Mouse (Mus musculus) liver, postnatal 0 days (tissue): ENCODE data around the gene Mrpl45. TPM values are rescaled to one million over a fixed set of nuclear protein-coding genes. Genes with fewer than 3 reads are reported as not detected.
A peak's percentile ranks its signal among the peaks of the same experiment; 100 is the strongest.
"Not testable (repeated sequence)": the region's sequence is repeated elsewhere in the genome, so short reads cannot be mapped to it uniquely, and the experiment has no call there.

Experiments used
- ATAC-seq: fragments of 200-750 bp; cut with Nextera tagmentation; 2 replicates; pipeline ENCODE4 v1.8.0; 2017; ENCODE audit warnings: mild to moderate bottlenecking, moderate library complexity
- DNase-seq: peaks from one replicate; pipeline ENCODE4 v3.0.0-alpha.2; 2016
- H3K27ac ChIP-seq: fragments of 300-500 bp; sonication (generic); 2 replicates; pipeline ENCODE4 v1.5.1; 2014; ENCODE audit warnings: antibody characterized with exemption, moderate library complexity, mild to moderate bottlenecking, low read depth
- H3K27me3 ChIP-seq: fragments of 300-500 bp; sonication (generic); 2 replicates; pipeline ENCODE4 v1.6.1; 2014; ENCODE audit warnings: low read length, control low read depth, mixed read lengths; ENCODE audit not compliant: insufficient read depth
- H3K36me3 ChIP-seq: fragments of 300-500 bp; sonication (generic); replicated peaks from 2 replicates; pipeline ENCODE4 v1.6.1; 2014; ENCODE audit warnings: mild to moderate bottlenecking, control low read depth, low read length, moderate library complexity, mixed read lengths; ENCODE audit not compliant: insufficient read depth
- H3K4me1 ChIP-seq: fragments of 300-500 bp; sonication (generic); 2 replicates; pipeline ENCODE4 v1.6.1; 2014; ENCODE audit warnings: antibody characterized with exemption, mild to moderate bottlenecking, control low read depth; ENCODE audit not compliant: insufficient read depth
- H3K4me2 ChIP-seq: fragments of 300-500 bp; sonication (generic); 2 replicates; pipeline ENCODE4 v1.6.1; 2014; ENCODE audit warnings: low read depth, mild to moderate bottlenecking, low read length, moderate library complexity, mixed read lengths
- H3K4me3 ChIP-seq: fragments of 300-500 bp; sonication (generic); 2 replicates; pipeline ENCODE4 v1.5.1; 2014; ENCODE audit warnings: low read depth, low read length
- H3K9ac ChIP-seq: fragments of 300-500 bp; sonication (generic); replicated peaks from 2 replicates; pipeline ENCODE4 v1.6.1; 2014; ENCODE audit warnings: mild to moderate bottlenecking, moderate library complexity
- H3K9me3 ChIP-seq: fragments of 300-500 bp; sonication (generic); 2 replicates; pipeline ENCODE4 v1.6.1; 2016; ENCODE audit warnings: mild to moderate bottlenecking, control low read depth, low read length, mixed read lengths
- CTCF ChIP-seq: sonication (generic); IDR thresholded peaks from 2 replicates; pipeline ENCODE4 v1.5.1; 2016; ENCODE audit warnings: antibody characterized with exemption, low read depth
- EP300 ChIP-seq: IDR thresholded peaks from 2 replicates; pipeline ENCODE4 v1.6.1; 2016; ENCODE audit warnings: antibody characterized with exemption, low read depth, mild to moderate bottlenecking
- WGBS: fragments of 180-500 bp; shearing (Covaris S2); extraction: QIAGEN DNeasy Blood & Tissue Kit; methylation state at CpG from one replicate; pipeline ENCODE4 v1.1.7; 2014; ENCODE audit not compliant: insufficient replicate concordance; 5-methylcytosine and 5-hydroxymethylcytosine counted together
- polyA plus RNA-seq: library from polyadenylated mRNA; unstranded; fragments of >200 nt; fragmentation: Nextera tagmentation; extraction: Ambion mirVana; gene quantifications from 2 replicates; pipeline ENCODE4 v1.2.1, GENCODE M21; 2015

Gene Mrpl45
- polyA plus RNA-seq, 1 experiment from 2014 or later: 19.8 TPM

- Histone ChIP-seq H3K36me3 (no peaks in the 10 kb centered on the region), H3K9ac (peak overlapping the region; percentile 7; the same call in 1 of the 2 replicates), H3K9me3 (no peaks in the 10 kb centered on the region), H3K27me3 (peaks cover 6% of the 10 kb centered on the region; the same call in 1 of the 2 replicates), H3K4me1 (peaks cover 19% of the 10 kb centered on the region), H3K27ac (peak overlapping the region; percentile 62), H3K4me2 (peak overlapping the region; percentile 89), H3K4me3 (peak overlapping the region; percentile 35)
- no peak for DNase-seq
- no peak for ATAC-seq
- TF ChIP-seq EP300: no peak
- TF ChIP-seq CTCF: 0 out of 2 replicates have a peak, but pooled peaks have one; percentile 8
- WGBS: 6% methylated on average over 18 of the region's 18 CpGs
Measured at GRCm38 (mm10) chr11:97310895-97311631, 4.5 kb upstream of the Mrpl45 start.

- not testable (repeated sequence) for H3K4me2 ChIP-seq, DNase-seq, ATAC-seq, H3K4me3 ChIP-seq, H3K27ac ChIP-seq, H3K36me3 ChIP-seq, H3K9me3 ChIP-seq, H3K27me3 ChIP-seq, H3K9ac ChIP-seq
- WGBS: 66% methylated on average over 1 of the region's 1 CpGs
- H3K4me1 ChIP-seq: peaks cover 19% of the 10 kb centered on the region
Measured at GRCm38 (mm10) chr11:97312871-97313270, 2.6 kb upstream of the Mrpl45 start.

- Histone ChIP-seq H3K4me2 (no peak overlapping the region), H3K27me3 (peaks cover 6% of the 10 kb centered on the region; the same call in 1 of the 2 replicates), H3K4me3 (no peak overlapping the region), H3K9me3 (no peaks in the 10 kb centered on the region), H3K9ac (no peak overlapping the region), H3K36me3 (no peaks in the 10 kb centered on the region), H3K27ac (no peak overlapping the region), H3K4me1 (peaks cover 19% of the 10 kb centered on the region)
- DNase-seq (no peak), ATAC-seq (no peak)
- TF ChIP-seq CTCF: peak; percentile 50
- TF ChIP-seq EP300: no peak
- 88% methylated on average over 3 of the region's 3 CpGs for WGBS
Measured at GRCm38 (mm10) chr11:97314110-97314509, 1.4 kb upstream of the Mrpl45 start.

GRCm38 (mm10) chr11:97314751-97315503 is 589 bp upstream of the Mrpl45 start:
- TF ChIP-seq CTCF: no peak
- TF ChIP-seq EP300: no peak; the same call in 1 of the 2 replicates
- peak overlapping the region; percentile 67 for H3K4me3 ChIP-seq
- H3K4me2 ChIP-seq: peak overlapping the region; percentile 79
- no peak for ATAC-seq
- H3K9ac ChIP-seq: 0 out of 2 replicates have a peak overlapping the region, but pooled peaks have one; percentile 32
- no peak for DNase-seq
- no peaks in the 10 kb centered on the region for H3K36me3 ChIP-seq
- H3K9me3 ChIP-seq: no peaks in the 10 kb centered on the region
- WGBS: 35% methylated on average over 8 of the region's 8 CpGs
- H3K27ac ChIP-seq: peak overlapping the region; percentile 55; the same call in 1 of the 2 replicates
- peaks cover 11% of the 10 kb centered on the region for H3K4me1 ChIP-seq
- peaks cover 6% of the 10 kb centered on the region; the same call in 1 of the 2 replicates for H3K27me3 ChIP-seq

GRCm38 (mm10) chr11:97321197-97321596 is 5.7 kb downstream of the Mrpl45 start:
- Histone ChIP-seq H3K27me3 (no peaks in the 10 kb centered on the region), H3K9me3 (no peaks in the 10 kb centered on the region), H3K4me2 (no peak overlapping the region), H3K9ac (no peak overlapping the region), H3K4me1 (no peaks in the 10 kb centered on the region; the same call in 1 of the 2 replicates), H3K4me3 (no peak overlapping the region), H3K27ac (no peak overlapping the region), H3K36me3 (peaks cover 10% of the 10 kb centered on the region)
- WGBS: 90% methylated on average over 8 of the region's 8 CpGs
- no peak for ATAC-seq
- no peak for DNase-seq
- TF ChIP-seq CTCF (no peak), EP300 (no peak)

GRCm38 (mm10) chr11:97321894-97322600 is 6.5 kb downstream of the Mrpl45 start:
- peak; percentile 81 for ATAC-seq
- 85% methylated on average over 8 of the region's 8 CpGs for WGBS
- H3K27me3 ChIP-seq, H3K4me1 ChIP-seq, H3K4me2 ChIP-seq, H3K9ac ChIP-seq, H3K27ac ChIP-seq, DNase-seq, H3K9me3 ChIP-seq, H3K4me3 ChIP-seq: not testable (repeated sequence)
- H3K36me3 ChIP-seq: peaks cover 16% of the 10 kb centered on the region
